Mouse (Mus musculus) G1E-ER4 (cell line): Measurements from ENCODE around the gene Rhoq. TPM values are rescaled to one million over a fixed set of nuclear protein-coding genes. Genes with fewer than 3 reads are reported as not detected.

Experiments
- GATA1 ChIP-seq: IDR thresholded peaks from one replicate; pipeline ENCODE4 v1.8.0; 2012; ENCODE audit warnings: low read length, inconsistent platforms
- polyA plus RNA-seq: library from polyadenylated mRNA; stranded (reverse); fragments of >175 nt; gene quantifications from 2 replicates; pipeline ENCODE4 v1.2.3, GENCODE M21; 2012

Gene Rhoq
- polyA plus RNA-seq, 1 experiment, result not detected

GRCm38 (mm10) chr17:86948801-86949200 lies 14.1 kb upstream of the Rhoq start:
- no peak for TF ChIP-seq GATA1

GRCm38 (mm10) chr17:86957239-86957638 lies 5.6 kb upstream of the Rhoq start:
- TF ChIP-seq GATA1, result no peak

- no peak for TF ChIP-seq GATA1
These were observed 4.9 kb upstream of the Rhoq start for GRCm38 (mm10) chr17:86957968-86958367.

GRCm38 (mm10) chr17:86961301-86961841 lies 1.5 kb upstream of the Rhoq start:
- TF ChIP-seq GATA1, result no peak

GRCm38 (mm10) chr17:86962297-86962893 lies 487 bp upstream of the Rhoq start:
- no peak for TF ChIP-seq GATA1

GRCm38 (mm10) chr17:86963586-86963902 lies 662 bp downstream of the Rhoq start:
- TF ChIP-seq GATA1, result no peak

- no peak for TF ChIP-seq GATA1
These were observed 1.2 kb downstream of the Rhoq start for GRCm38 (mm10) chr17:86964041-86964440.

- TF ChIP-seq GATA1, result no peak
These were observed 1.6 kb downstream of the Rhoq start for GRCm38 (mm10) chr17:86964502-86964901.

- TF ChIP-seq GATA1, result no peak
These were observed 2.2 kb downstream of the Rhoq start for GRCm38 (mm10) chr17:86965121-86965520.

- TF ChIP-seq GATA1, result no peak
These were observed 3.2 kb downstream of the Rhoq start for GRCm38 (mm10) chr17:86966040-86966439.

- no peak for TF ChIP-seq GATA1
These were observed 4.2 kb downstream of the Rhoq start for GRCm38 (mm10) chr17:86967048-86967447.

- no peak for TF ChIP-seq GATA1
These were observed 4.9 kb downstream of the Rhoq start for GRCm38 (mm10) chr17:86967536-86968525.

- no peak for TF ChIP-seq GATA1
These were observed 5.7 kb downstream of the Rhoq start for GRCm38 (mm10) chr17:86968581-86968980.

- no peak for TF ChIP-seq GATA1
These were observed 6.7 kb downstream of the Rhoq start for GRCm38 (mm10) chr17:86969582-86969981.

- no peak for TF ChIP-seq GATA1
These were observed 7.3 kb downstream of the Rhoq start for GRCm38 (mm10) chr17:86970026-86970750.

GRCm38 (mm10) chr17:86971036-86971435 lies 8.2 kb downstream of the Rhoq start:
- TF ChIP-seq GATA1, result no peak
